Mouse (Mus musculus): Measurements from ENCODE around the gene Pcolce. TPM values are rescaled to one million over a fixed set of nuclear protein-coding genes. Genes with fewer than 3 reads are reported as not detected.

The Pcolce gene
- polyA plus RNA-seq, 1 experiment from 2014 or later = 22.8 TPM

DNA sequence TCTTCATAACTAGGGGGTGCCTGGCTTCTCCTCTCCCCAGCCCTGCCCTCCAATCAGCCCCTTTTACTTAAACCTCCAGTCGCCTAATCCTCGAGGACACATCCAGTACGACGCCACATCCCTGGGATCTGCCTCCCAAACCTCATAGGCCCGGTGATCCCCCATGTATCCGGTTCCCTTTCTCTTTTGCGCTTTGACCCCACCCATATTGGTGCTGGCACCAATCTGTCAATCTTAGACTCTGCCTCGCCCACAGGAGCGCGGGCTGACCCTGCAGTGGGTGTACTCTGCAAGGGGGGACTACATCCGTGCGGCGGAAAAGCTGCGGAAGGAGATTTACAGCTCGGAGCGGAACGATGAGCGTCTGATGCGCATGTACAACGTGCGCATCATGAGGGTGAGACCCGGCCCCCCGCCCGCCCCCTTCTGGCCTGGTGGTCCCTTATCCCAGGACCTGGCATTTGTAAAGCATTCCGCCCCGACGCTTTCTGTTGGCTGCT, 29.9 kb downstream of the Pcolce start:
- Histone ChIP-seq H3K36me3 (peaks cover 1% of the 10 kb centered on the region; the same call in 1 of the 2 replicates), H3K4me1 (replicated peaks) (peaks cover 17% of the 10 kb centered on the region), H3K27ac (peak overlapping the region; percentile 81), H3K9ac (peak overlapping the region; percentile 68), H3K9me3 (no peaks in the 10 kb centered on the region), H3K27me3 (peaks cover 14% of the 10 kb centered on the region), H3K4me3 (peak overlapping the region; percentile 37), H3K4me2 (peak overlapping the region; percentile 55)
- 13% methylated on average over 27 of the region's 27 CpGs for WGBS
- ATAC-seq (ENCODE audit: low FRiP score) = peak; percentile 87

DNA sequence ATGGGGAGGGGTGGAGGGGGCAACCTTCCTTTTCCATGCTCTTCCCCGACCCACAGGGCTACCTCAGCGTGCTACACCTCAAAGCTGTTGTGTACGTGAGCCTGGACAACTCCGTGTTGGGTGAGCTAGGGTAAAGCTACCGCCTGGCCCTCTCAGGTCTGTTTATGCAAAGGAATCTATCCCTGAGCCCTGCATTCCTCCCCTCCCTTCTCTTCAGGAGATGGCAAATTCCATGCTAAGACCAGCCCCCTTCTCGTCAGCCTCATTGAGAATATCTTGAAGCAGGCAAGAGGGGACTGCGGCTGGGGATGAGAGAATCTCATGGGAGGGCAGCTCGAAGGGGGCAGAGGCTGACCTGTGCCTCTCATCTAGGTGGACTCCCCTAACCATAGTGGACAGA, 30.9 kb downstream of the Pcolce start:
- ATAC-seq (ENCODE audit: low FRiP score) = peak; percentile 11; the same call in 1 of the 2 replicates
- Histone ChIP-seq H3K4me1 (replicated peaks) (peaks cover 17% of the 10 kb centered on the region), H3K4me2 (peak overlapping the region; percentile 55), H3K9ac (peak overlapping the region; percentile 68), H3K27ac (no peak overlapping the region), H3K27me3 (peaks cover 14% of the 10 kb centered on the region), H3K4me3 (peak overlapping the region; percentile 37; the same call in 1 of the 2 replicates), H3K36me3 (peaks cover 4% of the 10 kb centered on the region; the same call in 1 of the 2 replicates), H3K9me3 (no peaks in the 10 kb centered on the region)
- WGBS = 34% methylated on average over 8 of the region's 8 CpGs

DNA sequence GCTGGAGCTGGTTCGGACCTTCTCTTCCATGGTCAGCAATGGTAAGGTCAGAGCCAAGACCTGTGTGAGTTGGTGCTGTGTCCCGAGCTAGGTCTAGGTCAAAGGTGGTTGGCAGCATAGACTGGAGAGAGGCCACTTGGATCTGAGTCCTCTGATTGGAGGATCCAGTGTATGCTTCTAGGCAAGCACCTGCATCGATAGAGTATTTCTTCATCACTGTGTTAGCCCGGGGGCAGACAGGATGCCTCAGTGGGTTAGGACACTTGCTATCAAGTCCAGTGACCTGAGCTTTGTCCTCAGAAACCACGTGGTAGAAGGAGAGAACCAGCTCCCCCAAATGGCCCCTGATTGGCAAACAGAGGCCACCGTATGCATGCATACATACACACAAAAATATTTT, 33.3 kb downstream of the Pcolce start:
- Histone ChIP-seq H3K9me3 (no peaks in the 10 kb centered on the region), H3K4me1 (replicated peaks) (peaks cover 17% of the 10 kb centered on the region), H3K4me2 (no peak overlapping the region), H3K27me3 (peaks cover 14% of the 10 kb centered on the region), H3K27ac (no peak overlapping the region), H3K36me3 (peaks cover 4% of the 10 kb centered on the region; the same call in 1 of the 2 replicates), H3K9ac (no peak overlapping the region), H3K4me3 (no peak overlapping the region)
- 85% methylated on average over 6 of the region's 6 CpGs for WGBS
- ATAC-seq (ENCODE audit: low FRiP score) = no peak

DNA sequence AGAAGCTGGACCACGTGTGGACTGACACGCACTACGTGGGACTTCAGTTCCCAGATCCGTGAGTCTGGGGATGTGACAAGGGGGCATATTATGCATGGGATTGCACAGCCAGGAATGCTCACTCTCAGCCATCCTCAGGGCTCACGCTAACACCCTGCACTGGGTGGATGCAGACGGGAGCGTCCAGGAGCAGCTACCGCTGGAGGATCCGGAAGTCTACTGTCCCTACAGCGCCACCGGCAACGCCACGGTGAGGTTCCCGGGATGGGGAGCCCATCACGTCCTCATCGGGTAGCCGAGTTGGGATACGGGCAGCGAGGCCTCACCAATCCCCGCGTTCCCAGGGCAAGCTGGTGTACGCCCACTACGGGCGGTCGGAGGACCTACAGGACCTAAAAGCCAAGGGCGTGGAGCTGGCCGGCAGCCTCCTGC, 39.1 kb downstream of the Pcolce start:
- H3K4me2 ChIP-seq = peak overlapping the region; percentile 52
- peak; percentile 49; the same call in 1 of the 2 replicates for ATAC-seq (ENCODE audit: low FRiP score)
- 8% methylated on average over 27 of the region's 27 CpGs for WGBS
- H3K27me3 ChIP-seq = 0 out of 2 replicates have a peak, but pooled peaks cover 4% of the 10 kb centered on the region
- H3K9ac ChIP-seq = peak overlapping the region; percentile 58
- peak overlapping the region; percentile 29 for H3K4me3 ChIP-seq
- H3K4me1 ChIP-seq (replicated peaks) = 0 out of 2 replicates have a peak, but pooled peaks cover 6% of the 10 kb centered on the region
- H3K27ac ChIP-seq = no peak overlapping the region
- H3K36me3 ChIP-seq = peaks cover 4% of the 10 kb centered on the region; the same call in 1 of the 2 replicates
- H3K9me3 ChIP-seq = no peaks in the 10 kb centered on the region

DNA sequence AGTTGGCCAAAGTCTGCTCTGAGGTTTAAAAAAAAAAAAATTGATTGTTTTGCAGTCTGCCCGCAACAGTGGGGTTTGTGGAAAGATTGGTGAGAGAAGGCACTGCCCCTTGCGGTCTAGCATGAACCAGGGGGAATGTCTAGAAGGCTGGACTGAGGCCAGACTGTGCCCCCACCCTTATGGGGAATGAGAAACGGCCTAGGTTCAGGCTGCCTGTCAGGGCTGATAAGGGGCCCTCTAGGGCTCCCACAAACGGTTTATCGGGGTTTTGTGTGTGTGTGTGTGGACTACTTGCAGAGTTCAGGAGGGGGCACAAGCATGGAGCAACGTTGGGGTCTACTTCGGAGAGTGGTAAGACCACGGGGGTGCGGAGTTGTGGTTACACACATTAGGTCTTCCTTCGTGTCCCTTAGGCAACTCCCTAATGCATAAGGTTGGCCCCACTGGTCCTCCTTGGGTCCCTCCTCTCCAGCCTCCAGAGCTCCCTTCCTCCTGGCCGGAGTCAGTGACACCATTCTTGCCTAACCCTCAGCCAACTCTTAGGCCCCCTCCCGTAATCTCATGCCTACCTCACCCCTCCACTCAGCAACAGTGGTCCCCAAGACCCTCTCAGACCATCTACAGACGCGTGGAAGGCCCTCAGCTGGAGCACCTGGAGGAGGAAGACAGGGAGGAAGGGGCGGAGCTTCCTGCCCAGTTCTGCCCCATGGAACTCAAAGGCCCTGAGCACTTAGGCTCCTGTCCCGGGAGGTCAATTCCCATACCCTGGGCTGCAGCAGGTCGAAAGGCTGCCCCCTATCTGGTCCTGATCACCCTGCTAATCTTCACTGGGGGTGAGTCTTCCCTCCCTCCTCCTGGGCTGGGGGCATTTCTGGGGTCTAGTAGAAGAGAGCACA, 42.6 kb downstream of the Pcolce start:
- ATAC-seq (ENCODE audit: low FRiP score) = no peak

DNA sequence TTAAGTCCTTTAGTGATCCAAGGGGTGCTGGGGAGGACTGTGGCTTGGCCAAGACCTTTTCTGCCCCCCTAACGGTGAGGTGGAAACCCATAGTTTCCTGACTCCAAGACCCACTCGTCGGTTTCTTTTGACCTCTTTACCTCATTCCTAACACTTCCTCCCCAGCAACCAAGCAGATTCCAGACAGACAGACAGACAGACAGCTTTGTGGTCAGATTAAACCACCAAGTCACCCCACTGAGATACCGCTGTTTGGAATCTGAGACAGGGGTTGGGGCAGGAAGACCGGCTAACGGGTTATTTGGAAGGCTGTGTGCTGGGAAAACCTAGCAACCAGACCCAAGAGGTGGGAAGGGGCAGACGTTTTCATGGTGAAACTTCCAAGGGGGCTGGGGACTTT, 43.4 kb downstream of the Pcolce start:
- Histone ChIP-seq H3K4me2 (no peak overlapping the region), H3K9me3 (no peaks in the 10 kb centered on the region), H3K4me3 (no peak overlapping the region), H3K27me3 (0 out of 2 replicates have a peak, but pooled peaks cover 10% of the 10 kb centered on the region), H3K36me3 (peaks cover 35% of the 10 kb centered on the region), H3K4me1 (replicated peaks) (0 out of 2 replicates have a peak, but pooled peaks cover 6% of the 10 kb centered on the region), H3K27ac (no peak overlapping the region), H3K9ac (no peak overlapping the region)
- no peak for ATAC-seq (ENCODE audit: low FRiP score)
- WGBS = 49% methylated on average over 7 of the region's 7 CpGs

More for the DNA sequence above, 42.6 kb downstream of the Pcolce start:
- Histone ChIP-seq H3K4me3 (no peak overlapping the region), H3K9ac (no peak overlapping the region), H3K36me3 (peaks cover 27% of the 10 kb centered on the region), H3K4me1 (replicated peaks) (0 out of 2 replicates have a peak, but pooled peaks cover 6% of the 10 kb centered on the region), H3K9me3 (no peaks in the 10 kb centered on the region), H3K27ac (no peak overlapping the region), H3K4me2 (no peak overlapping the region), H3K27me3 (0 out of 2 replicates have a peak, but pooled peaks cover 10% of the 10 kb centered on the region)
- 83% methylated on average over 17 of the region's 17 CpGs for WGBS

DNA sequence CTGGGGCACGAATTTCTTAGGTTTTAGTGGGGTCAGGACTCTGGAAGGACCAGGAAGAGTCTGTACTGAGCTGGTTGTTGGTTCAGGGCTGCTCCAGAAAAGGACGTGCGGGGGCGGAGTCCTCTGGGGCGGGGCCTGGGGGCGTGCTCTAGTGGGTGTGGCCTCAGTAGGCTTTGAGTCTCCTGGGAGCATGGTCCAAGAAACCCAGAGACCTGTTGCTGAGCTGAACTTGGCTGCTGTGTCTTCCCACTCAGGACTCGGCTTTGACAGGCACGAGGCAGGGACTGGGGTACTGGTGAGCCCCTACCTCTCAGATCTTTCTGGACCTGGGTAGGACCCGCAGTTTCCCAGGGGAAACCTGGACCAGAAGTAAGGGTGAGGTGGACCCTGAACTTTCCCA, 43.9 kb downstream of the Pcolce start, which contains the start of gene Tfr2:
Tfr2 (plus strand) TSS at position 176 of the 400 bp plus-strand sequence.
- ATAC-seq (ENCODE audit: low FRiP score) = no peak
- Histone ChIP-seq H3K4me2 (no peak within 1 kb of the TSS), H3K27ac (no peak within 1 kb of the TSS), H3K4me1 (replicated peaks) (0 out of 2 replicates have a peak, but pooled peaks cover 4% of the 10 kb centered on the region), H3K9ac (no peak within 1 kb of the TSS), H3K27me3 (0 out of 2 replicates have a peak, but pooled peaks cover 10% of the 10 kb centered on the region), H3K4me3 (no peak within 1 kb of the TSS), H3K9me3 (no peaks in the 10 kb centered on the region), H3K36me3 (peaks cover 40% of the 10 kb centered on the region)
- 37% methylated on average over 9 of the region's 9 CpGs for WGBS

DNA sequence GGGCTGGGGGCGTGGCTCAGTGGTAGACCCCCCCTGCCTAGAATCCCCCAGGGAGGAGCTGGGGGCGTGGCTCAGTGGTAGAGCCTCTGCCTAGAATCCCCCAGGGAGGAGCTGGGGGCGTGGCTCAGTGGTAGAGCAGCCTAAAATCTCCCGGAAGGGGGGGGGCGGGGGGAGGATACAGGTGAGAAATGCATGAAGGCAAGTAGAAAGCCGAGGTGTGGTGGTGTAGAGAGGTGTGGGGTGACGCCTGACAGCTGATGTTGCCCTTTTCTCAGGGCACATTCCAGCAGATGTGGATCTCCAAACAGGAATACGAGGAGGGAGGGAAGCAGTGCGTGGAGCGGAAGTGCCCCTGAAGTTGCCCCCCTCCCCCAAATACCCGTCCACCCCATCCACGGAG, 44.6 kb downstream of the Pcolce start:
- Histone ChIP-seq H3K36me3 (peaks cover 46% of the 10 kb centered on the region), H3K27me3 (0 out of 2 replicates have a peak, but pooled peaks cover 9% of the 10 kb centered on the region), H3K9me3 (no peaks in the 10 kb centered on the region), H3K9ac (no peak overlapping the region), H3K4me2 (no peak overlapping the region), H3K4me3 (no peak overlapping the region), H3K27ac (no peak overlapping the region), H3K4me1 (replicated peaks) (no peaks in the 10 kb centered on the region)
- 78% methylated on average over 12 of the region's 12 CpGs for WGBS
- ATAC-seq (ENCODE audit: low FRiP score) = no peak

DNA sequence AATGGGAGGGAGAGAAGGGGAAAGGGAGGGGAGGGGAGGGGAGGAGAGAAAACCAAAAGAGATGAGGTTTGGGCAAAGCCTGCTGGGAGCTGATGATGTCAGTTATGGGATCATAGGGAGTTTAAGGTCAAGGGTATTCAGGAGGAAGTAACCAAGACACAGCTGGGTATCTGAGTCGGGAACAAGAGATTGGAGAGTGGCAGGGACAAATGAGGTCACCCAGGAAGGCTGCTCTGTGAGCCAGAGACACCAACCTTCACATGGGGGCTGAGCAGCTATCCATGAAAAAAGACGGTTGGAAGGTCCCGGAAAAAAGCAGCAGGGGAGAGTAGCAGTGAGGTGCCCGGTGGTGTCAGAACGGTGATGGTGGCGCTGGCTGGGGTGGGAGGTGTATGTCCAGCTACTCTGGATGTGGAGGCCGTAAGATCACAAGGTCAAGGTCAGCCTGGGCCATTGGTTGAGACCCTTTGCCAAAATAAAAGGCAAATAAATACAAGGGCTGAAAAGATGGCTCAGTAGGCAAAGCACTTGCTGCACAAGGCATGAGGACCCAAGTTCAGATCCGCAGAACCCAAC, 45.3 kb downstream of the Pcolce start:
- no peak overlapping the region for H3K9ac ChIP-seq
- H3K4me3 ChIP-seq = no peak overlapping the region
- H3K36me3 ChIP-seq = peaks cover 49% of the 10 kb centered on the region
- ATAC-seq (ENCODE audit: low FRiP score) = no peak
- no peaks in the 10 kb centered on the region for H3K4me1 ChIP-seq (replicated peaks)
- H3K27ac ChIP-seq = no peak overlapping the region
- 84% methylated on average over 8 of the region's 8 CpGs for WGBS
- H3K9me3 ChIP-seq = no peaks in the 10 kb centered on the region
- H3K27me3 ChIP-seq = 0 out of 2 replicates have a peak, but pooled peaks cover 6% of the 10 kb centered on the region
- H3K4me2 ChIP-seq = no peak overlapping the region

DNA sequence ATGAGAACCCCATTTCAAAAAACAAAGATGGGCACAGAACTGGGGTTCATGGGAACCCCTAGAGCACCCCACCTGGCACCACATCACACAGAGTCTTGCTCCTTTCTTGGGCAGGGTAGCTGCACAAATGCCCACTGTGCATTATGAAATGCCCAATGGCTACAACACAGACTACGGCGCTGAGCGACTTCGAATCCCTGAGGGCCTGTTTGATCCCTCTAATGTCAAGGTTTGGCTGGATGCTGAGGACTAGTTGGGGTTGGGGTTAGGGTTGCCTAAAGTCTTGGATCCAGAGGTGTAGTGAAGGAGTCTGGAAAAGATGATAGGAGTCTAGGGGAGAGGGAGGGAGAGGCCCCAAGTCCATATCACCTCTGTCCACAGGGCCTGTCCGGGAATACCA, 47.2 kb downstream of the Pcolce start:
- ATAC-seq (ENCODE audit: low FRiP score) = no peak

DNA sequence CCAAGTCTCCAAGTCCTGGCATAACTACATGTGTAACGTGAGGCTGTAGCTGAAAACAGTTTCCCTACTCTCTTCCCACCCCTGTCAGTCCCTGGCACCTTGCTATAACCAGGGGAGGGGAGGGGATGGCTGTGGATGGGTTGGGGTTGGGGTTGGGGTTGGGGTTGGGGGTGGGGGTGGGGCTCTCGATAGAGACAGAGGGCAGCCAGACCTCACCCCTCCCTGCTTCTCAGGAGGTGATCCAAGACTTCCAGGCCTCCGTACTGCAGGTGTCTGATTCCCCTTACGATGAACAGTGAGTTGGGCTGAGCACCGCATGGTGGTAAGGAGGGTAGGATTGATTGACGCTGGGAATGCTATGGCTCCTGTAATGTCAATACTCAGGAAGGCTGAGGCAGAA, 47.8 kb downstream of the Pcolce start:
- ATAC-seq (ENCODE audit: low FRiP score) = no peak
- no peak overlapping the region for H3K9ac ChIP-seq
- 69% methylated on average over 6 of the region's 6 CpGs for WGBS
- no peak overlapping the region for H3K27ac ChIP-seq
- peaks cover 49% of the 10 kb centered on the region for H3K36me3 ChIP-seq
- no peaks in the 10 kb centered on the region for H3K9me3 ChIP-seq
- H3K4me2 ChIP-seq = no peak overlapping the region
- no peaks in the 10 kb centered on the region for H3K4me1 ChIP-seq (replicated peaks)
- H3K27me3 ChIP-seq = 0 out of 2 replicates have a peak, but pooled peaks cover 6% of the 10 kb centered on the region
- no peak overlapping the region for H3K4me3 ChIP-seq

More for the DNA sequence above, 47.2 kb downstream of the Pcolce start:
- peaks cover 49% of the 10 kb centered on the region for H3K36me3 ChIP-seq
- WGBS = 93% methylated on average over 5 of the region's 5 CpGs
- H3K27ac ChIP-seq = no peak overlapping the region
- H3K9me3 ChIP-seq = no peaks in the 10 kb centered on the region
- no peak overlapping the region for H3K9ac ChIP-seq
- 0 out of 2 replicates have a peak, but pooled peaks cover 6% of the 10 kb centered on the region for H3K27me3 ChIP-seq
- H3K4me1 ChIP-seq (replicated peaks) = no peaks in the 10 kb centered on the region
- H3K4me3 ChIP-seq = no peak overlapping the region
- no peak overlapping the region for H3K4me2 ChIP-seq

DNA sequence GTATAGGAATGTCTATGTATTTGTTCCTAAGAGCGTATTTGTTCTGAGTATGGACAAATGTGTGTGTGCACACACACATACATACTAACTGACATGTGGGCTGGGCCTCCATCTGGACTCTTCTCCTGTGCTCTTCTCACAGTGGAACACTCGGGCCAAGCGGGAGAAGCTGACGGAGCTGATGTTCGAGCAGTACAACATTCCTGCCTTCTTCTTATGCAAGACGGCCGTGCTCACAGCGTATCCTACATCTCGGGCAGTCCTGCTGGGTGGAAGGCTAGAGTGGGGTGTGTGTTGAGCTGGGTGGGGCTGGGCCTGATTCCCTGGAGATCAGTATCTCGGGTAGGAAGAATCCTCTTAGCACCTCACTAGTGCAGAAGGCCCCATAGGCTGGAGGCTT, 50.6 kb downstream of the Pcolce start:
- H3K4me1 ChIP-seq (replicated peaks) = no peaks in the 10 kb centered on the region

More for the DNA sequence above, 50.6 kb downstream of the Pcolce start:
- 0 out of 2 replicates have a peak, but pooled peaks cover 6% of the 10 kb centered on the region for H3K27me3 ChIP-seq
- H3K4me2 ChIP-seq = no peak overlapping the region
- 81% methylated on average over 10 of the region's 10 CpGs for WGBS
- no peak overlapping the region for H3K27ac ChIP-seq
- no peaks in the 10 kb centered on the region for H3K9me3 ChIP-seq
- H3K4me3 ChIP-seq = no peak overlapping the region
- H3K9ac ChIP-seq = no peak overlapping the region
- ATAC-seq (ENCODE audit: low FRiP score) = no peak
- H3K36me3 ChIP-seq = peaks cover 51% of the 10 kb centered on the region

All from hindbrain, embryonic 13.5 days (tissue).